Mouse (Mus musculus) liver, embryonic 16.5 days (tissue): Measurements from ENCODE around the gene Samd13. TPM values are rescaled to one million over a fixed set of nuclear protein-coding genes. Genes with fewer than 3 reads are reported as not detected.

ENCODE experiments used
- ATAC-seq: fragments of 200-750 bp; cut with Nextera tagmentation; 2 replicates; pipeline ENCODE4 v1.8.0; 2017; ENCODE audit warnings: low read depth, mild to moderate bottlenecking, moderate number of reproducible peaks, moderate library complexity
- H3K27ac ChIP-seq: fragments of 300-500 bp; sonication (generic); 2 replicates; pipeline ENCODE4 v1.5.1; 2014; ENCODE audit warnings: mild to moderate bottlenecking, low read length
- H3K27me3 ChIP-seq: fragments of 300-500 bp; sonication (generic); 2 replicates; pipeline ENCODE4 v1.6.1; 2014; ENCODE audit warnings: low read depth, low read length, mixed read lengths; ENCODE audit not compliant: control insufficient read depth, insufficient read depth
- H3K36me3 ChIP-seq: fragments of 300-500 bp; sonication (generic); 2 replicates; pipeline ENCODE4 v1.6.1; 2014; ENCODE audit warnings: mild to moderate bottlenecking; ENCODE audit not compliant: control insufficient read depth, insufficient read depth
- H3K4me1 ChIP-seq: fragments of 300-500 bp; sonication (generic); 2 replicates; pipeline ENCODE4 v1.6.1; 2014; ENCODE audit warnings: low read depth, low read length, mixed read lengths; ENCODE audit not compliant: control insufficient read depth
- H3K4me2 ChIP-seq: fragments of 300-500 bp; sonication (generic); 2 replicates; pipeline ENCODE4 v1.6.1; 2014; ENCODE audit warnings: low read depth, low read length, mixed read lengths
- H3K4me3 ChIP-seq: fragments of 300-500 bp; sonication (generic); 2 replicates; pipeline ENCODE4 v1.5.1; 2014; ENCODE audit warnings: low read depth, mild to moderate bottlenecking, low read length
- H3K9ac ChIP-seq: fragments of 300-500 bp; sonication (generic); 2 replicates; pipeline ENCODE4 v1.6.1; 2014; ENCODE audit warnings: low read depth, low read length
- H3K9me3 ChIP-seq: fragments of 300-500 bp; sonication (generic); replicated peaks from 2 replicates; pipeline ENCODE4 v1.6.1; 2016; ENCODE audit warnings: low read length; ENCODE audit not compliant: control insufficient read depth
- WGBS: fragments of 180-500 bp; shearing (Covaris S2); extraction: QIAGEN DNeasy Blood & Tissue Kit; methylation state at CpG from one replicate; pipeline ENCODE4 v1.1.7; 2014; ENCODE audit not compliant: insufficient replicate concordance; 5-methylcytosine and 5-hydroxymethylcytosine counted together
- polyA plus RNA-seq: library from polyadenylated mRNA; unstranded; fragments of >200 nt; fragmentation: Nextera tagmentation; extraction: Ambion mirVana; gene quantifications from 2 replicates; pipeline ENCODE4 v1.2.1, GENCODE M21; 2015

The Samd13 gene
- polyA plus RNA-seq, 1 experiment from 2014 or later: 0.25 TPM

- ATAC-seq: no peak
- no peak overlapping the region for H3K4me3 ChIP-seq
- WGBS: 71% methylated on average over 5 of the region's 5 CpGs
- H3K4me1 ChIP-seq: no peaks in the 10 kb centered on the region
- H3K27ac ChIP-seq: no peak overlapping the region
- no peaks in the 10 kb centered on the region for H3K9me3 ChIP-seq
- no peak overlapping the region for H3K9ac ChIP-seq
- no peaks in the 10 kb centered on the region for H3K36me3 ChIP-seq
- H3K4me2 ChIP-seq: no peak overlapping the region
- no peaks in the 10 kb centered on the region for H3K27me3 ChIP-seq
Observed at GRCm38 (mm10) chr3:146632506-146632905, 52.9 kb downstream of the Samd13 start.

GRCm38 (mm10) chr3:146628227-146628982 lies 57.0 kb downstream of the Samd13 start:
- Histone ChIP-seq H3K9ac (no peak overlapping the region), H3K9me3 (no peaks in the 10 kb centered on the region)
- no peak for ATAC-seq

GRCm38 (mm10) chr3:146625766-146626165 lies 59.6 kb downstream of the Samd13 start:
- Histone ChIP-seq H3K9ac (no peak overlapping the region), H3K27ac (no peak overlapping the region), H3K27me3 (no peaks in the 10 kb centered on the region), H3K9me3 (no peaks in the 10 kb centered on the region), H3K4me1 (no peaks in the 10 kb centered on the region), H3K4me3 (no peak overlapping the region), H3K36me3 (no peaks in the 10 kb centered on the region), H3K4me2 (no peak overlapping the region)
- ATAC-seq: no peak
- 76% methylated on average over 4 of the region's 4 CpGs for WGBS

More at GRCm38 (mm10) chr3:146628227-146628982, 57.0 kb downstream of the Samd13 start:
- no peaks in the 10 kb centered on the region for H3K27me3 ChIP-seq
- no peak overlapping the region for H3K4me2 ChIP-seq
- 47% methylated on average over 8 of the region's 8 CpGs for WGBS
- no peak overlapping the region for H3K27ac ChIP-seq
- H3K4me3 ChIP-seq: no peak overlapping the region
- H3K36me3 ChIP-seq: no peaks in the 10 kb centered on the region
- no peaks in the 10 kb centered on the region for H3K4me1 ChIP-seq

GRCm38 (mm10) chr3:146621966-146622365 lies 63.4 kb downstream of the Samd13 start:
- no peak overlapping the region for H3K4me3 ChIP-seq
- no peaks in the 10 kb centered on the region for H3K36me3 ChIP-seq
- H3K4me1 ChIP-seq: peaks cover 9% of the 10 kb centered on the region
- no peaks in the 10 kb centered on the region for H3K9me3 ChIP-seq
- H3K4me2 ChIP-seq: no peak overlapping the region
- no peak overlapping the region for H3K9ac ChIP-seq
- H3K27ac ChIP-seq: no peak overlapping the region
- no peak for ATAC-seq
- 73% methylated on average over 11 of the region's 11 CpGs for WGBS
- H3K27me3 ChIP-seq: no peaks in the 10 kb centered on the region

- Histone ChIP-seq H3K9me3 (no peaks in the 10 kb centered on the region), H3K9ac (no peak overlapping the region), H3K4me3 (no peak overlapping the region), H3K4me2 (no peak overlapping the region), H3K27ac (no peak overlapping the region), H3K27me3 (no peaks in the 10 kb centered on the region), H3K4me1 (peaks cover 9% of the 10 kb centered on the region), H3K36me3 (no peaks in the 10 kb centered on the region)
- 64% methylated on average over 14 of the region's 14 CpGs for WGBS
- ATAC-seq: no peak
Observed at GRCm38 (mm10) chr3:146620555-146621249, 64.7 kb downstream of the Samd13 start.

- ATAC-seq: no peak
- Histone ChIP-seq H3K4me1 (peaks cover 9% of the 10 kb centered on the region), H3K9ac (no peak overlapping the region), H3K9me3 (no peaks in the 10 kb centered on the region), H3K27me3 (no peaks in the 10 kb centered on the region), H3K27ac (no peak overlapping the region), H3K4me2 (no peak overlapping the region), H3K4me3 (no peak overlapping the region), H3K36me3 (no peaks in the 10 kb centered on the region)
- 73% methylated on average over 10 of the region's 10 CpGs for WGBS
Observed at GRCm38 (mm10) chr3:146620101-146620500, 65.3 kb downstream of the Samd13 start.

- Histone ChIP-seq H3K27ac (no peak overlapping the region), H3K27me3 (no peaks in the 10 kb centered on the region), H3K4me1 (peaks cover 9% of the 10 kb centered on the region), H3K9me3 (no peaks in the 10 kb centered on the region), H3K4me2 (no peak overlapping the region), H3K9ac (no peak overlapping the region), H3K4me3 (no peak overlapping the region), H3K36me3 (no peaks in the 10 kb centered on the region)
- ATAC-seq: peak; percentile 68; the same call in 1 of the 2 replicates
- 17% methylated on average over 4 of the region's 4 CpGs for WGBS
Observed at GRCm38 (mm10) chr3:146618357-146618756, 67.0 kb downstream of the Samd13 start.

- H3K9me3 ChIP-seq: no peaks in the 10 kb centered on the region
- ATAC-seq: peak; percentile 35; the same call in 1 of the 2 replicates
- peaks cover 9% of the 10 kb centered on the region for H3K4me1 ChIP-seq
- H3K27ac ChIP-seq: no peak overlapping the region
- H3K4me2 ChIP-seq: no peak overlapping the region
- no peaks in the 10 kb centered on the region for H3K36me3 ChIP-seq
- H3K27me3 ChIP-seq: no peaks in the 10 kb centered on the region
- no peak overlapping the region for H3K4me3 ChIP-seq
- H3K9ac ChIP-seq: no peak overlapping the region
Observed at GRCm38 (mm10) chr3:146617946-146618345, 67.4 kb downstream of the Samd13 start.
